Mouse (Mus musculus) embryonic fibroblast, embryonic 13.5 days (primary cell): Measurements from ENCODE around the gene Rbm14.

Experiments
- CTCF ChIP-seq: IDR thresholded peaks from 2 replicates; pipeline ENCODE4 v1.5.1; 2011; ENCODE audit warnings: mild to moderate bottlenecking, control low read depth, low read length, moderate library complexity, borderline replicate concordance; ENCODE audit not compliant: insufficient read depth
- POLR2A ChIP-seq: IDR thresholded peaks from 2 replicates; pipeline ENCODE4 v1.6.1; 2011; ENCODE audit warnings: low read depth, mild to moderate bottlenecking, control low read depth, low read length, moderate library complexity

GRCm38 (mm10) chr19:4837049-4837448 is 25.6 kb upstream of the Rbm14 start:
- TF ChIP-seq POLR2A = no peak
- TF ChIP-seq CTCF = no peak
